Mouse (Mus musculus): ENCODE results near the gene Wipi2.

The Wipi2 gene

DNA sequence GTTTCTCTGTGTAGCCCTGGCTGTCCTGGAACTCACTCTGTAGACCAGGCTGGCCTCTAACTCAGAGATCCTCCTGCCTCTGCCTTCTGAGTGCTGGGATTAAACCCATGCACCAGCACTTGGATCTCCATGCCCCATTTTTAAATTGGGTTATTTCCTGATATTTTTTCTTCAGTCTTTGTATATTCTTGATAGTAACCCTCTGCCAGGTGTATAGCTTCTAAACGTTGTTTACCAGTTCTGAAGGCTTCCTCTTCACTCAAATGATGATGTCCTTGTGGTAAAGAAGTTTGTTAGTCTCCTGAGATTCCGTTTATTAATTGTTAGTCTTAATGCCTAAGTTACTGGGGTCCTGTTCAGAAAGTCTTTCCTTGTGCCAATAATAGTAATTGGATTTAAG, at the start of gene Wipi2:
Gene Wipi2, plus strand, starts transcription at position 301 of the 400 bp plus-strand sequence.
- DNase-seq (ENCODE audit: low spot score) = no peak

DNA sequence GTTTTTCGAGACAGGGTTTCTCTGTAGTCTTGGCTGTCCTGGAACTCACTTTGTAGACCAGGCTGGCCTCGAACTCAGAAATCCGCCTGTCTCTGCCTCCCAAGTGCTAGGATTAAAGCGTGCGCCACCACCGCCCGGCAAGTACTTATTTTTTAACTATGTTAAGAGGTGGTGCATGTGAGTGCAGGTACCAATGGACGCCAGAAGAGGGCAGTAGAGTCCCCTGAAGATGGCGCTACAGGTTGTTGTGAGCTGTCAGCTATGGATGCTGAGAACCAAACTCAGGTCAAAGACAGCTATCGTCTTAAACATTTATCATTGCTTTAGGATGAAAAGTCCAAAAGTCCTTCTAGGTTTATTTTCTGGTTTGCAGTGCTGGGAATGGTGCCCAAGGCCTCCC, 49.3 kb upstream of the Wipi2 start:
- no peak for DNase-seq (ENCODE audit: low spot score)

DNA sequence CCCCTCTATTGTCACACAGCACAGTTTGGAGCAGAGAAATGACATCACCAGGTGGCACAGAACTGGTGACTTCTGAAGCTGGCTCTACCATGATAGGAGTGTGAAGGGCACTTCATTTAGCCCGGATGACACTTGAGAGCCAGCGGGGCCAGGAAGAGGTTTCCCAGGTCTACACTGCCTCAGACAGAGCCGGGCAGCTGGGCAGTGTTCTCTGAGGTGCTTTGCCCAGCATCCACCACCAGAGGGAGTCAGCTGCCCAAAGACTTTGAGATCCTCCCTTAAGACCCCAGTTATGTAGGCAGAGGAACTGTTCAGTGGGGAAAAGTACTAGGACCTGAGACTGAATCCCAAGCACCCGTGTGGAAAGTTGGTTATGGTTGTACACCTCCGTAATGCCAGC, 46.0 kb upstream of the Wipi2 start:
- peak; percentile 76 for DNase-seq (ENCODE audit: low spot score)

DNA sequence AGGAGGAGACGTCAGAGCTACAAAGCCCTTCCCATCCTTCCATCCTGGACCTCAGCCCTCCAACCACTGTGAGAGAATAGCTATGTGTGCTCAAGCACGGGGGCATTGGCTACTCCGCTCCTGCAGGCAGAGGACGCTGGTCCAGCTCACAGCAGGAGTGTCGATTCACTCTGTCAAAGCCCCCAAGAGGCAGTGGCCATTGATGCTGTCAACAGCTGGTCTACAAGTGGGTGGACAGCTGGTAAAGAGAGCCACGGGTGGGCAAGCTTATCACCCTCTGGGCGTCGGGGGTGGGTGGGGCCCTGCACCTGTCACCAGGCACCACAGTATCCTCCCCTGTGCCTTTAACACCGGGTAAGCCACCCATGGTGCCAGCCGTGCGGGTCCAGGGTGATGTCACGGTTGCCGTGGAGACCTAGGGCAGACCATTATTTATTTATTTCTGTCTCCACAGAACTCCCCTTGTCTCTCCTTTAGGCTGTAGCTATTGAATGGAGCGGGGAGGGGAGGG, 43.8 kb upstream of the Wipi2 start:
- peak; percentile 63 for DNase-seq (ENCODE audit: low spot score)

DNA sequence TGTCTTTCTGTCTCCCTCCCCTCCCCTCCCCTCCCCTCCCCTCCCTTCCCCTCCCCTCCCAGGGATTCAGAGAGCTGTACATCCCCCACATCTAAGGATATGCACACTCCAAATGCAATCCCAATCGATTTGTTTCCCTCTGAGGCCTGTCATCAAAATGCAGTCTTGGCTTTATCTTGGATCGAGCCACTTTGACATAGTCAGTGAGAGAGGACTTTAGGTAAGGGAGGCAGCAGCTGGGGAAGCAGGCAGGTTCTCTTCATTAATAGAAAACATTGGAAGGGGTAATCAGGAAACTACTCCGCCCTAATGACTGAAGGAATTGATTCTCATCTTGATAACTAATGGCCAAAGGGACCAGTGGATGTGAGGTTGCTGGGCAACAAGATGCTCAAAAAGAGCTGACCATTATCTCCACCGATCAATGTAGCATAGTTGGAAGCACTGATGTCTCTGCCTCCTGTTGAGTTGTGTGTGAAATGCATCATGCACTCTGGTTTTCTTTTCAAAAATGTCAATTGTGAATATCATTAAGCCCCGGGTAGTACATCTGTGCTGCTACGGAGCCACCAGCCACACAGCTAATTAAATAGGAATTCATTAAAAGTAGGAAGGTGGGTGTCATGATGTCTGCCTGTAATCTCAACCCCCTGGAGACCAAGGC, 36.4 kb upstream of the Wipi2 start:
- no peak for DNase-seq (ENCODE audit: low spot score)

DNA sequence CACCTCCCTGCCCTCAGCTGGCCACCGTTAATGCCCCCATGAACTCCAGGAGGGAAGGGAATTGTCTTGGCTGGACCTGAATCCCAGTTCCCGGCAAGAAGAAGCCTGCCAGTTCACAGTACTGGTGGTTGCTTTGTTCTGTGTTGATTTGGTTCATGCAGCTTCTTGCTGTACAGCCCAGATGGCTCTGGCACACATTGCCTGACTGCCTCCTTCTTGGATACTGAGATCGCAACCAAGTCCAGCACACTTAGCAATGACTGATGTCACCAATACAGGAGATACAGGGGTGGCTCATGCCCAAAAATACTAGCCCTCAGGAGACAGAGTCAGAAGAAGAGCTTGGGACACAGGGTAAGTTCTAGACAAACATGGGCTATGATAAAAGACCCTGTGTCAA, 31.8 kb upstream of the Wipi2 start:
- DNase-seq (ENCODE audit: low spot score) = peak; percentile 57

DNA sequence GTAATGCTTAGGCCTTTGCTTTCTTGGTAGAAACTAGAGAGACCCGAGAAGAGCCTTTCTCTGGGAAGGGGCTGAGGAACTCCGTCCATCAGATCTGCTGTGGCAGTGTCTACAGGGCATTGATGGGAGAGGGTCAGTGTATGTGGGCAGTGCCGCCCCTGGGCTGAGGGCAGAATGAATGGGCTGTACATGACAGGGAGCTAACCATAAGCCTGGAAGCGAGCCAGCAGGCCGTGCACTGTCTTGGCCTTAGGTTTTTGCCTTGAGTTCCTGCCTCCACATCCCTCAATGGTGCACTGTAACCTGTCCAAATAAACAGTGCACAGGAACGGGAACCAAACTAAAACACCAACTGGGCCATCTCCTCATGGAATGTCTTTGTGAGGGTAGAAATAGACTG, 30.8 kb upstream of the Wipi2 start:
- DNase-seq (ENCODE audit: low spot score) = no peak

DNA sequence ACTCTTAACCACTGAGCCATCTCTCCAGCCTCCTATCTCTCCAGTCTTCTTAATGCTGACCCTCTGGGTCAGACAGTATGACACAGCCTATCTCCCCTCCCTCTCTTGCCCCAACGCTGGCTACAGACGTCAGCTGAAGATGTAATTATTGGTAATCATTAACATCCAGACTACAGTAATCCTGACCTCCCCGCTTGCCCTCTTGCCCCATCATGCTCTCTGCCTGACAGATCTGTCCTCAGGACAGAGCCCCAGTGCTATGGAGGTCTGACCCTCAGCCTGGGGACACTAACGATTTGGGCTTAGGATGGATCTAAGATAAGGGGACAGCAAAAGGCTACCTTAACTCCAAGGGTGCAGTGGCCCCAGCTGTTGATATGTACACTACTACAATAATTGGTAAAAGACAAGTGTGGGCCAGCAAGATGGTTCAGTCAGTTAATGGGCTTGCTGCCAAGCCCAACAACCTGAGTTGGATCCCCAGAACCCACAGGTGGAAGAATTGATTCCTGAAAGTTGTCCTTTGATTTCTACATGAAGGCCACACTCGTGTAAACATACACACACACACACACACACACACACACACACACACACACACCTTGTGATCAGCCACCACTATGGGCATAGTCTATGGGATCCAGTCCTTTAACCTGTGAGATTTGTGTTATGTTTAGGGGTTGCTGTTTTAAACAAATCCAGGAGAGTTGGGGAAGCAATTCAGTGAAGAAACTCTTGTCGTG, 29.7 kb upstream of the Wipi2 start:
- no peak for DNase-seq (ENCODE audit: low spot score)

DNA sequence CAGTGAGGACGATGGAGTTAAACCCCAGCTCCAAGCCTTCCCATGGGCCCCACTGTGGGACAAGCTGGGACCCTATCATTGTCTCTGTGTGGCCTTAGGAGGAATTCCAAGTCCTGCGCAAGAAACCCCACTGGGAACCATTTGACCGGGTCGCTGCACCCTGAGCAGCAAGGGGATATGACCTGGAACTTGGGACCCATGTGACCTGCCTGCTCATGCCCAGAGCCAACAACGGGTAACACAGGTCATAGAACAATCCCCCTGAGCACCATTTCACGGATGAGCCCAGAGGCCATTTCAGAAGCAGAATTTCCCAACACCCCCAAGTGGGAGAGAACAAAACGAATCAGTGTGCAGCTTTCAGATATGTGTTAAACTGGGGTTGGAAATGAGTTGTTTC, 23.1 kb upstream of the Wipi2 start:
- DNase-seq (ENCODE audit: low spot score) = no peak

DNA sequence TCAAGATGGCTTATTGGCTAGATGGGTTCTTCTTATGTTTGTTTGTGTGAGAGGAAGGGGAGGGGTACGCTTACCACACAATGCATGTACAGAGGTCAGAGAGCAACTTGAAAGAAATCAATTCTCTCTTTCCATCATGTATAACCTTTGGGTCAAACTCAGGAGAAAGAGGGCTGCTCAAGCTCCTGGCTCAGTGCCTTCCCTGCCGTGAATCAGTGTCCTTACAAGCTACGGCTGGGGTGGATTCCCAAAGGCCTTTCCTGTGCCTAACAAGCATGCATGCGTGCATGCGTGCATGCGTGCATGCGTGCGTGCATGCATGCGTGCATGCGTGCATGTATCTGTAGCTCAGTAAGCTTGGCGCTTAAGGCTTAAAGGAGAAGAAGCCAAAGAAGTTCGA, 22.2 kb upstream of the Wipi2 start:
- DNase-seq (ENCODE audit: low spot score) = no peak

DNA sequence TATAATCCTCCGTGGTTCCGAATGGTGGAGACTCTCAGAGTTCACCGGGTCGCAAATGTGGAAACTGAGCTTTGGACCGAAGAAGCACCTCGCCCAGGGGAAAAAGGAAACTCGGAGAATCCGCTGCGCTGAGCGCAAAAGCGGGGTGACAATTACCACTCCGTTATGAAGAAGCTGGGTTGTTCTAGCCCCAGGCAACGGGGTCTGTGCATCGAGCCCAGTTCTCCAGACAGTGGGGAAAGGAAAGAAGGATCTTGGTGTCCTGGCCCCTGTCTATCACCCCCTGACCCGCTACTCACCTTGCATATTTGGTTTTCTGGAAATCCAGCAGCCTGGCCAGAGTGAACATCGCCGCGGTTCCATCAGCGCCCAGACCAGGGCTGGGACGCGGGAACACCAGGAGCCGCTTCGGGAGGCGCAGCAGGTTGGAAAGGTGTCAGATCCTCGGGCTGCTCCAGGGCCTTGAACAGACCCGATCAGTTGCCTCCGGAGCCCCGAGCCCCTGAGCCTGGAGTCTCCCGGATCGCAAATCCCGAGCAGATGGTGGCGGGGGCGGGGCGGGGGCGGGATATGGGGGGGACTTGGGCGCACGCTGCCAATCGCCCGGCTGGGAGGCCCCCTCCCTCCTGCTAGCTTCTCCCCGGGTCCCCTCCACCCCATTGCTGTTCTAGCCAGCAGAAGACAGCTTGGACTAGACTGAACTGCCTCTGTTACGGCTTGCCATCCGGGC, 19.1 kb upstream of the Wipi2 start, which contains the start of gene Mmd2:
Gene Mmd2, minus strand, starts transcription at position 542 of the 730 bp plus-strand sequence.
- DNase-seq (ENCODE audit: low spot score) = peak; percentile 75

DNA sequence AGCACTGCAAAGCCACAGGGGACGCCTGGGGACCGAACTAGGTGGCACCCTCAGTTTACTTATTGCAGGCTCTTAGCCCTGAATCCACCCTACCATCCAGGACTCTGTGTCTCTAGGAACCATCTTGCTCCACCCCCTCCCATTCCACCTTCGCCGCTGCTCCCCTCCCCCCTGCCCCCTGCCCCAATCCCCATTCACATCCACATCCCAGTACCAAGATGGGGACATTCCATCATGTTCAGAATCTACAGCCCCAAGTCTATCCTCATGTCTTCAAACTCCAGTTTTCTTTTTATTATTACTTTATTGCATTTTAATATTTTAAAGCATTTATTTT, 18.5 kb upstream of the Wipi2 start:
- no peak for DNase-seq (ENCODE audit: low spot score)

DNA sequence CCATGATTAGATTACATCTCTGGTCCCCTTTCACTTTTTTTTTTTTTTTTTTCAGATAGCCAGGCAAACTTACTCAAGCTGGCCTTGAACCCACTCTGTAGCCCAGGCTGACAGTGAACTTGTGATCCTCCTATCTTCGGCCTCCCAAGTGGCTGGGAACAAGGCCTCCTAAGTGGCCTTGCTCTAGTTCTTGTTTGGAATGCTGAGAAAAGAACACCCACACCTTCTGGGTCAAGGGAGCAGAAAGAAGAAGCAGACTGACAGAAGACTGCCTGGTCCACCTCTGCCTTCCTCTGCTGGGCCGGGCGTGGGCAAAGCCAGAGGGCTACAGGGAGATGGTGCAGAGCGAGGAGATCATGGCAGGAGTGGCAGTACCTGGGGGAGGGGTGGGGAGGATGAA, 17.1 kb upstream of the Wipi2 start:
- DNase-seq (ENCODE audit: low spot score) = no peak

DNA sequence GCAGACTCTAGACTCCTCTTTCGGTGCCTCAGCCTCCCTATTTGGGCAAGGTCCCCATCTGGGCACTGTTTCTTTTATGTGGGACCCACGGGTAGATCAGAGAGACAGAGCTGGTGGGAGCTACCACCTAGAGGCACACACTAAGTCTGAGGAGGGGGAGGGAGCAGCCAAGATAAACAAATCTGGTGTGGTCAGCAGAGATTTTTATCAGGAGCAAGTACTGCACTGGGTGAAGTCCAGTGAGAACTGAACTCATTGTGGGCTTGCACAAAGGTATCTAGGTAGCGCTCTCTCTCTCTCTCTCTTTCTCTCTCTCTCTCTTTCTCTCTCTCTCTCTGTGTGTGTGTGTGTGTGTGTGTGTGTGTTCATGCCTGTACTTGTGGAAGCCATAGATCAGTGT, 13.0 kb upstream of the Wipi2 start:
- DNase-seq (ENCODE audit: low spot score) = no peak

DNA sequence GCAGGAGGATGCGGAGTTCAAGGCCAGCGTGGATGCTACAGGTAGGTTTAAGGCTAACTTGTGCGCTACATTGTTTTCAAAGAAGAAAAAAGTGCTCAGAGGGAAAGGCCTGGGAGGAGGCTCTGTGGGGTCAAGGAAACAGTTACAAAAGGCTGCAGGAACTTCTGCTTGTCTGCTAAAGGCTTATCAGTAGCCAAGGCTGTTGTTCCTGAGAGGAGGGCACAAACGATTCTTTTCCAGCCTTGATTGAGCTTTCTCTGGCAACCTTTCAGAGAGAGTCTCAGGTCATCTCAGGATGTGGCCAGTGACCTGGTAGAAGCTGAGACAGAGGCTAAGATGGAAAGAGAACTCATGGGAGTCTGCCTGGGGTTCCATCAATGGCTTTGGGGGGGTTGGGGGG, 11.9 kb upstream of the Wipi2 start:
- no peak for DNase-seq (ENCODE audit: low spot score)

DNA sequence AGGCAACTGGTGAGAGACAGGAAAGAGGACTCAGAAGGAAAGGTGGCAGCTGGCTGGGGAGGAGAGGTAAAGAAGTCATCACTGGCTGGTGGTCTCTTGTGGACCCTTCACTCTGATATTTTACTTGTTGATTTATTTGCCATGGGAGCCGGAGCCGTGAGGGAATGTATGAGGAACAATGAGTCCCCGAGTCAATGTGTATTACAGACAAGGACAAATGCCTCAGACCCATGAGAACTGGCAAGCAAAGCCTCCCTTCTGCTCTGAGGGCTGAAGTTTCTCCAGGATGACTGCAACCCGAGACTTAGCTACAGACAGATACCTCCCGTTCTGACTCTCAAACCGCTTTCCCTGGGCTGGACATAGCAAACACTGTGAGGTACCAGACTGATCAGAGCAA, 11.2 kb upstream of the Wipi2 start:
- no peak for DNase-seq (ENCODE audit: low spot score)

DNA sequence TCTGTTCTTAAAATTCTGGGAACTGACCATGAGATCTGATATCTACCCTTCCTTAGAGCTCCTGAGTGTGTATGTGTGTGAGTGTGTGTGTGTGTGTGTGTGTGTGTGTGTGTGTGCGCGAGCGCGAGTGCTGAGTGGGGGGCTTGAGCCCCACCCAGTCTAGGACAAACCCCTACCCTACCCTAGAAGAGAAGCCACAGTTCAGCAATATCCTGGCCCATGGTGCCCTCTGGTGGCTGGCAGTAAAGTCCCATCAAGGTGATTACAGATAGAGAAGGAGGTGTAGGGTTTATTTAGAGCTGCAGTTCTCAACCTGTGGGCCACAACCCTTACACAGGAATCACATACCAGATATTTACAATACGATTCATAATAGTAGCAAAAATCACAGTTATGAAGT, 7.6 kb upstream of the Wipi2 start:
- DNase-seq (ENCODE audit: low spot score) = peak; percentile 63

DNA sequence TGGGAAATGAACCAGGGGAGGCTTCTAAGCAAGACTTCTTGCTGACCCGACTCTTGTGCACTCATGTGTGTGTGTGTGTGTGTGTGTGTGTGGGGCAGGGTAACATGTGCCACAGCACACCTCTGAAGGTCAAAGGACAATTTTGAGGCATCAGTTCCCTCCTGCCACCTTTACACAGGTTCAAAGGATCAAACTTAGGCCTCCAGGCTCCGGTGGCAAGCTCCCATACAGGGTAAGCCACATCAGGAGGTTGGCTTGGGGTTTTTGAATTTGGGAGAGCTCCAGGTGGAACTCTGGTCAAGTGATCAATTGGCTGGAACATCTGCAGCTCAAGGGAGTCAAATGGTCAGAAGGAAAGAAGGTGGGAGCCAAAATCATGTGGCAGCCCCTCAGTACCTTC, 6.1 kb upstream of the Wipi2 start:
- DNase-seq (ENCODE audit: low spot score) = no peak

DNA sequence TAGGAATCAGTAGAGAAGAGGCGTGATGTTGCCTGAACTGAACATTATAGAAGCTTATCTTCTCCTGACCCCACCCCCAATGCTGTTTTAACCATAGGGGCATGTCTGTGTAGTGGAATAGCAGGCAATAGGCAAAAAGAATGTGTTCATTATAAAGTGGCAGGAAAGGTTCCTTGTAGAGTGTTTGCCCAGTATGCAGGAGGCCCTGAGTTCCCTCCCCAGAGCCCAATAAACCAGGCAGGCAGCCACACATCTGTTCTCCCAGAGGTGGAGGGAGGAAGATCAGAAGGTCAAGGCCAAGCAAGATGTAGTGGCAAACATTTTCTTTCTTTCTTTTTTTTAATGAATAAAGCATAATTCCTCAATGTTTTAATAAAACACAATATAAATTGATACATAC, 5.4 kb upstream of the Wipi2 start:
- no peak for DNase-seq (ENCODE audit: low spot score)

DNA sequence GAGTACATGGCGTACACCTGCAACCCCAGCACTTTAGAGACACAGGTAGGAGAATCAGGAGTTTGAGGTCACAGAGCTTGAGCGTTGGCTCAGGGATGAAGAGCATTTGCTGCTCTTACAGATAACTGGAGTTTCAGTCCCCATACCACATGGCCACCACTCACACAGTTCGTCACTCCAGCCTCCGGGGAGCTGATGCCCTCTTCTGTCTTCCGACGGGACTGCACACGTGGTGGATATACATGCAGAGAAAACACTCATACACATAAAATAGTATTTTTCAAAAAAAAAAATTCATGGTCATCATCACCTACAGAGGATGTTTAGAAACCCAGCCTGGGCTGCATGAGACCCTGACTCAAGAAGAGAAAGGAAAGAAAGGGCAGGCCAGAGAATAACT, 4.4 kb upstream of the Wipi2 start:
- DNase-seq (ENCODE audit: low spot score) = no peak

DNA sequence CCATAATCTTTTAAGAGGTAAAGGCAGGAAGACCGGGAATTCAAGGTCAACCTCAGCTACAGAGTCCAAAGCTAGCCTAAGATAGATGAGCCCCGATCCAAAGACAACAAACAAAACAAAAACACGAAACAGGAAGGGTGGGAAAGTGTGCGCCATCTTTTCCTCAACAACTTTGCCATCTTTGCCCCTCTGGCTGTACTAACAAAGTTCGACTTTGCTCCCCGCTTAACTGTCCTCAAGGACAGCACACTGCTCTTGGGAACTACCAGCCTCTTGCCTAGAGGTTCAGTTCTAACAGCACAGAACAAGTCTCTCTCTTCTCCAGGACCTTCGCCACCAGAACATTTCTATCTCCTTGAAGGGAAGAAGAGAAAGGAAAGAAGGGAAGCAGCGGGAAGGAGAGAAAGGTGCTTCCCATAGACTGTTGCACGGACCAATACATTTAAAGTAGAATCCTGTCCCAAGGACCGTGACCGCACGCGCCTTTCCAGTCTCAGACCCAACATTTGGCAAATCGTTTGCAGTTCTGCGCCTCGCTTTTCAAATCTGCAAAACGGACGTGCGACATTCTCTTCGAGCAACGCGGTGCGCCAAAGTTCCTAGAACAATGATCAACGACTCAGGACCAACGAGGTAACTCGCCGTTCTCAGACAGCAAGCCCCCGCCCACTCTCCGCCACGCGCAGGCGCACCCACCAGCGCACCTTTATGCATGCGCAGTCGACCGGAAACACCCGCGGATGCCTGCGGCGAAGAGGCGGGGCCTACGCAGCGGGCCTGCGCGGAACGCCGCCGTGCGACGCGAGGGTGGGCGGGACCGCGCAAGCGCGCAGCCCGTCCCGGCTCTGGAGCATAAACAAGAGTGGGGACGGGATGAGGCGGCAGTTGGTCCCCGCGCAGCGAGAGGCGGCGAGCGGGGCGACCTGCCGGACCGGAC, 1.5 kb downstream of the Wipi2 start:
- peak; percentile 96 for DNase-seq (ENCODE audit: low spot score)

DNA sequence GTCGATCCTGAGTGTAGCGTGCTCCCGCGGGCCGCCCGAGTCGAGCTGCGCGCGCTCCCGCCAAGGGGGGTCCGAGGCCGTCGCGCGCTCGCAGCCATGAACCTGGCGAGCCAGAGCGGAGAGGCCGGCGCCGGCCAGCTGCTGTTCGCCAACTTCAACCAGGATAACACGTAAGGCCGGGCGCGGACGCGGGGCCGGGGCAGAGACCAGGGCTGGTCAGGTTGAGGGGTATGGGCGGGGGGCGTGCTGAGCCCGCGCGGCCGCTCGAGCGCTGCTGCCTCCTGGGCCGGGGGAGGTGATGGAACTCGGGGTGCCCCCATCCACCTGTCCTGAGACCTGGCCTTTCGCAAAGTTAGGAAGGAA, 2.1 kb downstream of the Wipi2 start:
- DNase-seq (ENCODE audit: low spot score) = no peak
